Mouse (Mus musculus) urinary bladder, adult 18-20 months (tissue): Measurements from ENCODE around the gene Klc3.

Experiments
- DNase-seq, 2 experiments: peaks; one replicate each; pipeline ENCODE4 v3.0.0; 2022; ENCODE audit warnings: low spot score in 2 of 2, mixed read lengths in 2 of 2

Klc3 gene

GRCm38 (mm10) chr7:19359892-19360641 lies 43.8 kb downstream of the Klc3 start:
- peak; percentile 83 to 87 for DNase-seq

- DNase-seq: peak; percentile 79 to 83
Observed at GRCm38 (mm10) chr7:19359299-19359891, 44.5 kb downstream of the Klc3 start, which contains the start of the genes Cd3eap and Ppp1r13l. TSS of gene Cd3eap (minus strand) at chr7:19359483. TSS of gene Ppp1r13l (plus strand) at chr7:19359749.

- DNase-seq: no peak
Observed at GRCm38 (mm10) chr7:19358634-19359033, 45.3 kb downstream of the Klc3 start.

- no peak for DNase-seq
Observed at GRCm38 (mm10) chr7:19357381-19358375, 46.2 kb downstream of the Klc3 start.

GRCm38 (mm10) chr7:19356311-19356710 lies 47.6 kb downstream of the Klc3 start:
- DNase-seq: no peak

GRCm38 (mm10) chr7:19354991-19355390 lies 48.9 kb downstream of the Klc3 start:
- no peak for DNase-seq

GRCm38 (mm10) chr7:19350221-19350620 lies 53.7 kb downstream of the Klc3 start:
- DNase-seq: no peak

- no peak for DNase-seq
Observed at GRCm38 (mm10) chr7:19349188-19349915, 54.6 kb downstream of the Klc3 start.

- DNase-seq: peak; percentile 93 to 95
Observed at GRCm38 (mm10) chr7:19344938-19345471, 58.9 kb downstream of the Klc3 start.
